Mouse (Mus musculus) MEL (cell line): ENCODE results near the gene Ppil6. TPM values are rescaled to one million over a fixed set of nuclear protein-coding genes. Genes with fewer than 3 reads are reported as not detected.

Experiments
- DNase-seq: peaks from one replicate; pipeline ENCODE4 v3.0.0; 2011; ENCODE audit warnings: low read depth, low spot score
- H3K27ac ChIP-seq: 2 replicates; pipeline ENCODE4 v1.5.1; 2012; ENCODE audit warnings: low read depth, mild to moderate bottlenecking, control low read depth, low read length, moderate library complexity; ENCODE audit not compliant: control insufficient read depth
- H3K27me3 ChIP-seq, 2 experiments: fragments of 150-350 bp in 1 of 2; sonication (generic) in 1 of 2; 2 replicates each; pipeline ENCODE4 v1.6.1; 2012; ENCODE audit warnings: low read length in 2 of 2, mild to moderate bottlenecking in 2 of 2, improper control_type of control experiment in 1 of 2, moderate library complexity in 1 of 2; ENCODE audit not compliant: insufficient read depth in 2 of 2, control insufficient read depth in 1 of 2
- H3K36me3 ChIP-seq, 2 experiments: 2 replicates each; pipeline ENCODE4 v1.6.1; 2012 to 2014; ENCODE audit warnings: low read length in 2 of 2, improper control_type of control experiment in 1 of 2, inconsistent platforms in 1 of 2, mild to moderate bottlenecking in 1 of 2; ENCODE audit not compliant: insufficient read depth in 2 of 2, control insufficient read depth in 1 of 2
- H3K4me1 ChIP-seq, 2 experiments: fragments of 150-350 bp in 1 of 2; sonication (generic) in 1 of 2; 2 replicates each; pipeline ENCODE4 v1.6.1; 2012; ENCODE audit warnings: low read length in 2 of 2, improper control_type of control experiment in 1 of 2, mild to moderate bottlenecking in 1 of 2; ENCODE audit not compliant: insufficient read depth in 2 of 2, control insufficient read depth in 1 of 2
- H3K4me3 ChIP-seq, 2 experiments: fragments of 150-350 bp in 1 of 2; sonication (generic) in 1 of 2; 2 replicates each; pipeline ENCODE4 v1.5.1; 2012; ENCODE audit warnings: low read depth in 2 of 2, low read length in 2 of 2, mild to moderate bottlenecking in 2 of 2, moderate library complexity in 2 of 2, control low read depth in 1 of 2, improper control_type of control experiment in 1 of 2; ENCODE audit not compliant: control insufficient read depth in 1 of 2, insufficient read depth in 1 of 2
- H3K79me2 ChIP-seq: 2 replicates; pipeline ENCODE4 v1.6.1; 2012; ENCODE audit warnings: mild to moderate bottlenecking, low read length, moderate library complexity; ENCODE audit not compliant: control insufficient read depth, poor library complexity, insufficient read depth
- H3K9ac ChIP-seq: 2 replicates; pipeline ENCODE4 v1.6.1; 2012; ENCODE audit warnings: low read depth, mild to moderate bottlenecking, control low read depth, low read length, moderate library complexity; ENCODE audit not compliant: control insufficient read depth, poor library complexity, severe bottlenecking
- H3K9me3 ChIP-seq: fragments of 150-350 bp; sonication (generic); replicated peaks from 2 replicates; pipeline ENCODE4 v1.6.1; 2012; ENCODE audit warnings: mild to moderate bottlenecking, low read length, improper control_type of control experiment, moderate library complexity; ENCODE audit not compliant: insufficient read depth
- BHLHE40 ChIP-seq: IDR thresholded peaks from 2 replicates; pipeline ENCODE4 v1.6.1; 2012; ENCODE audit warnings: low read depth, mild to moderate bottlenecking, inconsistent platforms, low read length, improper control_type of control experiment, borderline replicate concordance
- CHD1 ChIP-seq: IDR thresholded peaks from 2 replicates; pipeline ENCODE4 v1.6.1; 2012; ENCODE audit warnings: low read depth, mild to moderate bottlenecking, inconsistent platforms, low read length, improper control_type of control experiment
- GABPA ChIP-seq: IDR thresholded peaks from 2 replicates; pipeline ENCODE4 v1.6.1; 2012; ENCODE audit warnings: low read depth, mild to moderate bottlenecking, inconsistent platforms, low read length, improper control_type of control experiment, moderate library complexity
- HCFC1 ChIP-seq: IDR thresholded peaks from 2 replicates; pipeline ENCODE4 v1.6.1; 2012; ENCODE audit warnings: low read depth, mild to moderate bottlenecking, inconsistent platforms, low read length, improper control_type of control experiment, moderate library complexity
- JUND ChIP-seq: IDR thresholded peaks from 2 replicates; pipeline ENCODE4 v1.6.1; 2011; ENCODE audit warnings: low read depth, mild to moderate bottlenecking, improper control_type of control experiment, low read length
- MAX ChIP-seq: IDR thresholded peaks from 2 replicates; pipeline ENCODE4 v1.6.1; 2011; ENCODE audit warnings: low read length, improper control_type of control experiment
- MAZ ChIP-seq: IDR thresholded peaks from 2 replicates; pipeline ENCODE4 v1.6.1; 2012; ENCODE audit warnings: low read depth, mild to moderate bottlenecking, inconsistent platforms, low read length, improper control_type of control experiment
- NELFE ChIP-seq: IDR thresholded peaks from 2 replicates; pipeline ENCODE4 v1.6.1; 2011; ENCODE audit warnings: low read depth, low read length, improper control_type of control experiment
- NRF1 ChIP-seq: IDR thresholded peaks from 2 replicates; pipeline ENCODE4 v1.6.1; 2014; ENCODE audit warnings: low read depth, mild to moderate bottlenecking, inconsistent platforms, low read length, improper control_type of control experiment, moderate library complexity; ENCODE audit not compliant: poor library complexity, insufficient read depth, severe bottlenecking
- POLR2AphosphoS2 ChIP-seq: IDR thresholded peaks from 2 replicates; pipeline ENCODE4 v1.6.1; 2011; ENCODE audit warnings: low read length, improper control_type of control experiment
- POLR2AphosphoS5 ChIP-seq: IDR thresholded peaks from 2 replicates; pipeline ENCODE4 v1.6.1; 2012; ENCODE audit warnings: low read depth, borderline replicate concordance, mild to moderate bottlenecking, inconsistent platforms, low read length, moderate library complexity, mixed read lengths
- RCOR1 ChIP-seq: IDR thresholded peaks from 2 replicates; pipeline ENCODE4 v1.6.1; 2012; ENCODE audit warnings: low read depth, mild to moderate bottlenecking, inconsistent platforms, low read length, improper control_type of control experiment
- SIN3A ChIP-seq: IDR thresholded peaks from 2 replicates; pipeline ENCODE4 v1.6.1; 2012; ENCODE audit warnings: low read length, improper control_type of control experiment, inconsistent platforms
- TAL1 ChIP-seq: IDR thresholded peaks from 2 replicates; pipeline ENCODE4 v1.6.1; 2012; ENCODE audit warnings: mild to moderate bottlenecking, inconsistent platforms, low read length, moderate library complexity, mixed read lengths
- UBTF ChIP-seq: IDR thresholded peaks from 2 replicates; pipeline ENCODE4 v1.6.1; 2012; ENCODE audit warnings: low read depth, mild to moderate bottlenecking, inconsistent platforms, low read length, improper control_type of control experiment, moderate library complexity, borderline replicate concordance; ENCODE audit not compliant: insufficient read depth
- USF2 ChIP-seq, 2 experiments: IDR thresholded peaks; 2 replicates each; pipeline ENCODE4 v1.6.1; 2011 to 2012; ENCODE audit warnings: improper control_type of control experiment in 2 of 2, low read length in 2 of 2, borderline replicate concordance in 1 of 2, inconsistent platforms in 1 of 2, low read depth in 1 of 2, mild to moderate bottlenecking in 1 of 2; ENCODE audit not compliant: insufficient read depth in 1 of 2
- ZC3H11A ChIP-seq: IDR thresholded peaks from 2 replicates; pipeline ENCODE4 v1.6.1; 2012; ENCODE audit warnings: low read depth, mild to moderate bottlenecking, inconsistent platforms, low read length, improper control_type of control experiment
- ZMIZ1 ChIP-seq: IDR thresholded peaks from 2 replicates; pipeline ENCODE4 v1.6.1; 2012; ENCODE audit warnings: low read depth, mild to moderate bottlenecking, inconsistent platforms, low read length, improper control_type of control experiment, moderate library complexity
- ZNF384 ChIP-seq: IDR thresholded peaks from 2 replicates; pipeline ENCODE4 v1.6.1; 2012; ENCODE audit warnings: low read depth, mild to moderate bottlenecking, inconsistent platforms, low read length, improper control_type of control experiment
- polyA plus RNA-seq, 2 experiments: library from polyadenylated mRNA; stranded (reverse) in 1 of 2; unstranded in 1 of 2; fragments of >175 nt in 1 of 2; fragments of >200 nt in 1 of 2; gene quantifications; 2 replicates each; pipeline versions ENCODE4 v1.2.1 to v1.2.4; 2012; ENCODE audit warnings: low replicate concordance in 2 of 2, low read depth in 1 of 2; ENCODE audit not compliant: insufficient read length in 2 of 2, insufficient read depth in 1 of 2, missing spikeins in 1 of 2
- total RNA-seq: library from RNA; depleted of rRNA; stranded (reverse); fragments of 300-350 nt; gene quantifications from 2 replicates; pipeline ENCODE4 v1.2.3, GENCODE M21; 2012

Gene Ppil6
- total and polyA plus RNA-seq, 3 experiments: not detected

DNA sequence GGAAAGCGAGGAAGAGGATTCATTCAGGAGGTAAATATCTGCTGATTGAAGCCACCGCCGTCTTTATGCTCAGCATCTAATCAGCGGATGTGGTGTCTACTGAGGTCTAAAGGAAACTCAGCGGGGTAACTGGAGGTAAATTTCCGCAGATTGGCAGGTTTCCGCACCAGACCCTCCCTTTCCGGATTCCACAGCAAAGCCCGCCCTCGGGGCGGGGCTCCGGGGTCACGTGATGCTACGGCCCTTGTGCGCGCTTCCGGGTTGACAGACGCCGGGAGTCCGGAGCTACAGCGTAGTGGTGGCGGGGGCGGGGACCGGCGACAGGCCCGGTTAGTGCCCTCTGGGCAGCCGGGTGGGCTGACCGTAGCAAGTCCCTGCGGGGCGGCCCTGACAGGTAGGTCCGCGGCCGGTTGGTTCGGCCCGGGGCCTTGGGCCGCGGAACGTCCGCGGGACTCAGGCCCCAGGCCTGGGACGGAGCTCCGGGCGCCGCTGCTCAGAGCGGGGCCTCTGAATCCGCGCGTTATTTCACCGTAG, 40.0 kb upstream of the Ppil6 start, which contains the start of gene Zbtb24 (continued):
- no peak for TF ChIP-seq POLR2AphosphoS5
- peak; percentile 94 for TF ChIP-seq SIN3A
- peak; percentile 74 to 95 for TF ChIP-seq USF2 (IDR thresholded peaks at IDR 0.05; ENCODE audit: borderline replicate concordance in 1 of 2, insufficient read depth in 1 of 2, low read depth in 1 of 2, low read length in 2 of 2)
- TF ChIP-seq JUND: no peak
- no peak for TF ChIP-seq ZC3H11A
- TF ChIP-seq CHD1: no peak
- no peak for TF ChIP-seq NRF1
- TF ChIP-seq ZMIZ1: peak; percentile 72

DNA sequence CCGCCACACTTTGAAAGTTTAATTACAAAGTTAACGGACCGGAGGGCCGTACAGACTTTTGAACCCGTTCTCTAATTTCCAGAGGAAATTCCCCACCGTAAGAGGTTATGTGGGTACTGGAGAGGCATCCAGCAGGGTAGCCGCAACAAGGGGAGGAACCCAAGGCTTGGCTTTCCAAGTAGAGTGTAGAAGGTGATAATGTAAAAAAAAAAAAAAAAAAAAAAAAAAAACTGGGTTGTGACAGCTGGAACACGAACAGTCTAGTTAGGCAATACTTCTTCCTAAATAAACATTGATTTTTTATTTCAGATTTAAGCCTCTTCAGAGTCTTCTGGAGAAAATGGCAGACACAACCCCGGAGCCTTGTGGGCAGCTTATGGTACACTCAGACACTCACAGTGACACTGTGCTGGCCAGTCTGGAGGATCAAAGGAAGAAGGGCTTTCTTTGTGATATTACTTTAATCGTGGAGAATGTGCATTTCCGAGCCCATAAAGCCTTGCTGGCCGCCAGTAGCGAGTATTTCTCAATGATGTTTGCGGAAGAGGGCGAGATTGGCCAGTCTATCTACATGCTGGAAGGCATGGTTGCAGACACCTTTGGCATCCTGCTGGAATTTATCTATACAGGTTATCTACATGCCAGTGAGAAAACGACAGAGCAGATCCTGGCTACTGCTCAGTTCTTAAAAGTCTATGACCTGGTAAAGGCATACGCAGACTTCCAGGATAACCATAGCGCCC, 39.3 kb upstream of the Ppil6 start:
- H3K79me2 ChIP-seq: peaks cover 17% of the 10 kb centered on the region
- TF ChIP-seq ZNF384: peak; percentile 90
- TF ChIP-seq GABPA: no peak
- no peak for TF ChIP-seq UBTF
- TF ChIP-seq CHD1: no peak
- TF ChIP-seq USF2 (IDR thresholded peaks at IDR 0.05; ENCODE audit: borderline replicate concordance in 1 of 2, insufficient read depth in 1 of 2, low read depth in 1 of 2, low read length in 2 of 2): no peak
- TF ChIP-seq, all 39 proteins: peak for 1
- peak overlapping the region; percentile 49 for H3K27ac ChIP-seq
- H3K9me3 ChIP-seq: no peaks in the 10 kb centered on the region
- H3K36me3 ChIP-seq: peaks cover 0 to 12% of the 10 kb centered on the region in 2 experiments; a peak in 2 of 4 replicates
- peak overlapping the region; percentile 77 to 97 for H3K4me3 ChIP-seq
- H3K27me3 ChIP-seq: no peaks in the 10 kb centered on the region
- no peak for DNase-seq
- H3K9ac ChIP-seq: peak overlapping the region; percentile 80
- peaks cover 4 to 21% of the 10 kb centered on the region in 2 experiments for H3K4me1 ChIP-seq

DNA sequence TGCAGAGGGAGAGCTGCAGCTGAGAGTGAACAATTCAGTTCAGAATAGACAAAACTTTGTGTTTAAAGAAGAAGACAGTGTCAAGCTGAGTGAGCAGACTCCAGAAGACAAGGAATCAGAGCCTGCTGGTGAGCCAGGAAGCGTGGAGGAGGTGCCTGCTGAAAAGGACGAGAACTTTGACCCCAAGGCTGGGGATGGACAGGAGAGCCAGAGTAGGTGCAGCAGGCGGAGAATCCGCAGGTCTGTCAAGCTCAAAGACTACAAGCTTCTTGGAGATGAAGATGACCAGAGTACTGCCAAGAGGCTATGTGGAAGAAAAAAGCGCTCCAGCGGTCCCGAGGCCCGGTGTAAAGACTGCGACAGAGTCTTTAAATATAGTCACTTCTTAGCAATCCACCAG, 38.6 kb upstream of the Ppil6 start:
- H3K4me1 ChIP-seq: peaks cover 4 to 27% of the 10 kb centered on the region in 2 experiments
- no peaks in the 10 kb centered on the region for H3K27me3 ChIP-seq
- peaks cover 0 to 16% of the 10 kb centered on the region in 2 experiments; a peak in 2 of 4 replicates for H3K36me3 ChIP-seq
- TF ChIP-seq BHLHE40: no peak
- no peak for TF ChIP-seq GABPA
- no peak for TF ChIP-seq POLR2AphosphoS2
- TF ChIP-seq NELFE: no peak
- no peak for TF ChIP-seq HCFC1
- TF ChIP-seq POLR2AphosphoS5: no peak
- TF ChIP-seq TAL1: no peak
- TF ChIP-seq RCOR1: no peak
- TF ChIP-seq MAZ: no peak
- TF ChIP-seq ZMIZ1: no peak
- no peak for TF ChIP-seq UBTF
- TF ChIP-seq MAX: no peak
- TF ChIP-seq ZNF384: no peak
- H3K9ac ChIP-seq: no peak overlapping the region
- H3K27ac ChIP-seq: no peak overlapping the region
- no peak for DNase-seq
- H3K79me2 ChIP-seq: peaks cover 17% of the 10 kb centered on the region
- H3K4me3 ChIP-seq: no peak overlapping the region
- H3K9me3 ChIP-seq: no peaks in the 10 kb centered on the region
